Mouse (Mus musculus) CD4-positive helper T cell, adult 2 months (primary cell): ENCODE data around the gene Dgkz.

Experiments used
- DNase-seq: peaks from one replicate; pipeline ENCODE4 v3.0.0-alpha.2; 2012; ENCODE audit warnings: low read depth, missing footprints, low spot score

Dgkz gene

GRCm38 (mm10) chr2:91960459-91960858, 15.2 kb downstream of the Dgkz start:
- DNase-seq = no peak

GRCm38 (mm10) chr2:91959544-91960410, 15.9 kb downstream of the Dgkz start:
- DNase-seq = no peak

- peak; percentile 66 for DNase-seq
These were observed 16.8 kb downstream of the Dgkz start for GRCm38 (mm10) chr2:91958701-91959457.

GRCm38 (mm10) chr2:91958049-91958448, 17.6 kb downstream of the Dgkz start:
- DNase-seq = no peak

GRCm38 (mm10) chr2:91957096-91957495, 18.6 kb downstream of the Dgkz start:
- DNase-seq = peak; percentile 88

GRCm38 (mm10) chr2:91955875-91956274, 19.8 kb downstream of the Dgkz start:
- no peak for DNase-seq

GRCm38 (mm10) chr2:91955121-91955591, 20.5 kb downstream of the Dgkz start:
- no peak for DNase-seq

GRCm38 (mm10) chr2:91953825-91954224, 21.8 kb downstream of the Dgkz start:
- no peak for DNase-seq

- DNase-seq = peak; percentile 81
These were observed 25.2 kb downstream of the Dgkz start for GRCm38 (mm10) chr2:91950275-91951085.

GRCm38 (mm10) chr2:91949411-91950274, 26.0 kb downstream of the Dgkz start:
- peak; percentile 42 for DNase-seq

- DNase-seq = peak; percentile 44
These were observed 26.8 kb downstream of the Dgkz start for GRCm38 (mm10) chr2:91948792-91949241.

- no peak for DNase-seq
These were observed 27.5 kb downstream of the Dgkz start for GRCm38 (mm10) chr2:91948151-91948509.

GRCm38 (mm10) chr2:91947397-91948150, 28.1 kb downstream of the Dgkz start:
- peak; percentile 33 for DNase-seq

- no peak for DNase-seq
These were observed 28.8 kb downstream of the Dgkz start for GRCm38 (mm10) chr2:91946836-91947235.

GRCm38 (mm10) chr2:91945483-91945882, 30.2 kb downstream of the Dgkz start, which contains the start of gene Gm9821:
Gene Gm9821, plus strand, starts transcription at chr2:91945703.
- DNase-seq = no peak

- peak; percentile 84 for DNase-seq
These were observed 31.3 kb downstream of the Dgkz start for GRCm38 (mm10) chr2:91944170-91944950.

GRCm38 (mm10) chr2:91942356-91942755, 33.3 kb downstream of the Dgkz start:
- DNase-seq = no peak

GRCm38 (mm10) chr2:91939303-91939935, 36.2 kb downstream of the Dgkz start:
- no peak for DNase-seq

- no peak for DNase-seq
These were observed 39.5 kb downstream of the Dgkz start for GRCm38 (mm10) chr2:91936154-91936553.
